Mouse (Mus musculus): ENCODE data around the gene Nutm2. TPM values are rescaled to one million over a fixed set of nuclear protein-coding genes. Genes with fewer than 3 reads are reported as not detected.

Gene Nutm2
- not detected in 2 replicates for polyA plus RNA-seq (2012)

DNA sequence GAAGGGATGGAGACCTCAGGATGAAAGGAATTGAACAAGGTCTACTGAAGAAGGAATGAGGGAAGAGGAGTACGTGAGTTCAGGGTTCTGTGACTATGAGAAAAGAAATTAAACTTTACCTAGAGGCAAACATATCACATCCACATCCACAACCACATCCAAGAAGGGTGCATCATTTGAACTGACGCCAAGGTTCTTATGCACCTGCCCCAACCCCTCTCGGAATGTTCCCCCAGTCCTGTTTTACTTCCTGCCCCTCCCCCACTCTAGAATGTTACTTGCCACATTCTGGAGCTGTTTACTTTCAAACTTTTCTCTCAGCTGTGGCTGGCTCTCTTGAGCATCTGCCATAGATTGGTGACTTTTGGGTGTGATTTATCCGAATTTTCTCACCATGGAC, at the start of gene Nutm2:
Gene Nutm2 (plus strand): TSS at position 301 of the 400 bp plus-strand sequence.

DNA sequence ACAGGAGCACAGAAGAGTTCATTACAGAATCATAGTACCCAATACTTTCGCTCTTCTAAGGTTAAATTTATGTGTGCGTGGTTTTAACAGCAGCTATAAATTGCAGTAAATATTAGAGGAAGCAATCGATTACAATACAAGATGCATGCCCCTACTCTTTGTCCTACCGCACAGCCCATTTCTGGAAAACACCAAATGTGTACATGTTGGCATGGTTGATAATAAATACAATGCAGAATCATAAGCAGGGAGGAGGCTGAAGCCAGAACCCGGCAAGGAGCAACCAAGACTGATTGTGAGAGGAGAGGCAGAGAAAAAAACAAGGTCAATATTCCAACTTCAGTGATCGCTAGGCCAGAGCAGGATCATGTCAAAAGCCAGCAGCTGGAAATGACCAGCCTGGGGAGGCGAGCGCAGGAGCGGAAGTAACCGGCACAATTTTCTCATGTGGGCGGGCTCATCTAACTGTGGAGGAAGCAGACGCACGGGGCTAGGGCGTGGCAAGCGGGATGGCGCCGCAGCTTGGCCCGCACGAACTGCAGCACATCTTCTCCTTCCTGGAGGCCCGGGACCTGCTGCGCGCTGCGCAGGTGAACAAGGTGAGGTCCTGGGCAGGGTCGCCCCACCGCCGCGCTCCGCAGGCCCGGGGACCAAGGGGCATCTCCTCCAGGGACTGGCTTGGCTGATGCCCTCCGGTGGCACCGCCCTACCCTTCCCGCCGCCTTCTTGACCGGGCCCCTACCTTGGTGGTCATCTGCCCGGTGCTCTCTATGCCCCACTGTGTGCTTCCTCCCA, 49.5 kb upstream of the Nutm2 start, which contains the start of gene Fbxw17:
Gene Fbxw17 (plus strand): TSS at position 476 of the 795 bp plus-strand sequence.

DNA sequence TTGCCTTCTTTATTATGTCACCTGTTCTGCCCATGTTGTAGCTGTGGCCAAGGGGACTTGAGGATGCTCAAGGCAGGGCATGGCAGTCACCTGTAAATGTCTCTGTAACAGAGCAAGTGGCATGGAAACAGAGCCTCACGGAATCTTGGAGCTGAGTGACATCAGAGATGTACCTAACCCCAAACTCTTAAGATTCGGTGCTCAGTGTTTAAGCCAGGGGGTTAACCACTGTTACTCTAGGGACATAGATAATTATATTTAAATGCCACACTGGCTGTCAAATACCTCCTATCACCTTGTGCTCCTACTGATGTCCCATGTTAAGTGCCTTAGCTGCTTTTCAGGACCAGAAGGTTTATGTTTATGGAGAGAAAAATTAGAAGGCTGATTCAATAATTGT, 23.3 kb upstream of the Nutm2 start, which contains the start of gene Gm47429:
Gene Gm47429 (minus strand): TSS at position 101 of the 400 bp plus-strand sequence.

Other genes starting within 250 kb of the Nutm2 start
- gene Gm906, start 217.0 kb upstream of the Nutm2 start, polyA plus RNA-seq (2012), result 0.02 TPM in 1 of 2 replicates, not detected in the other
- gene Fbxw17, start 49.4 kb upstream of the Nutm2 start, polyA plus RNA-seq (2012), result 1.7 and 2.2 TPM in 2 replicates
- not detected in 2 replicates for gene Gm47429, start 23.4 kb upstream of the Nutm2 start, polyA plus RNA-seq (2012)
- not detected in 2 replicates for gene Gm904, start 175.9 kb downstream of the Nutm2 start, polyA plus RNA-seq (2012)
- gene Gm8765, start 231.0 kb downstream of the Nutm2 start, polyA plus RNA-seq (2012), result 0.02 and 0.03 TPM in 2 replicates

Measured in megakaryocyte-erythroid progenitor cell, adult 5 weeks (primary cell).